Mouse (Mus musculus): ENCODE measurements around the gene Stard3.
A peak's percentile ranks its signal among the peaks of the same experiment; 100 is the strongest.

Gene Stard3

GRCm38 (mm10) chr11:98395041-98395440, 36.9 kb downstream of the Stard3 start:
- DNase-seq (ENCODE audit: low spot score in 2 of 2) = no peak

DNA sequence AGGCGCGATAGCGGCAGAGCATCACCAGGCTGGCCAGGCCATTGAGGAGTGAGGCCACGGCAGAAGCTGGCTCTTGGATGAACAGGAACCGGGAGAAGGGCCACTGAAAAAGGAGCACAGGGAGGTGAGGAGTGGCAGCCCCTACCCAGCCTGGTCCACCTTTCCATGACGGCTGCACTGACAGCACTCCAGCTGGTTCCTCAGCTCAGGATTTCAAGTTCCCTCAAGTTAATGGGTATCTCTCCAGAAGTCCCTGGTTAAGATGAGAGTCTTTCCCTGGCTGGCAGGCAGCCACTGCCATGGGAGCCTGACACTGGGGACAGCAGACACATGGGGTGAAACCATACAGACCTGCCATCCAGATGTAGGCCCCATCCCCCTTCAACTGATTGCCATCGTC, 39.8 kb downstream of the Stard3 start:
- DNase-seq (ENCODE audit: low spot score in 2 of 2) = no peak

- peak; percentile 90 for DNase-seq (ENCODE audit: low spot score in 2 of 2)
Measured at GRCm38 (mm10) chr11:98400161-98400726, 42.1 kb downstream of the Stard3 start, which contains the start of gene Pgap3. Gene Pgap3 (minus strand): TSS chr11:98400490.

DNA sequence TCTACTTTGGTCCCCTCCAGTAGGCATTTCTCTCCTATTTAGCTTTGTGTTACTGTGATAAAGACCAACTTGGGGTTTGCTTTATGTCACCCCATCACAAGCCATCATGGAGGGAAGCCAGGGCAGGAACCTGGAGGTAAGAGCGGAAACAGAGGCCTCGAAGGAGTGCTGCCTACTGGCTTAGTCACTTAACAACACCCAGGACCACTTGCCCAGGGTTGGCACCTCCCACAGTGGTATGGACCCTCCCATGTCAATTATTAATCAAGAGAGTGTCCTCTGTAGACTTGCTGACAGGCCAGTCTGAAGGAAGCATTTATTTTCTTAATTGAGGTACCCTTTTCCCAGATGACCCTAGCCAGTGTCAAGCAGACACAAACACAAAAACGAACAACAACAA, 42.6 kb downstream of the Stard3 start:
- DNase-seq (ENCODE audit: low spot score in 2 of 2) = no peak

GRCm38 (mm10) chr11:98406621-98407020, 48.5 kb downstream of the Stard3 start:
- no peak for DNase-seq (ENCODE audit: low spot score in 2 of 2)

GRCm38 (mm10) chr11:98408872-98409271, 50.7 kb downstream of the Stard3 start:
- no peak for DNase-seq (ENCODE audit: low spot score in 2 of 2)

DNA sequence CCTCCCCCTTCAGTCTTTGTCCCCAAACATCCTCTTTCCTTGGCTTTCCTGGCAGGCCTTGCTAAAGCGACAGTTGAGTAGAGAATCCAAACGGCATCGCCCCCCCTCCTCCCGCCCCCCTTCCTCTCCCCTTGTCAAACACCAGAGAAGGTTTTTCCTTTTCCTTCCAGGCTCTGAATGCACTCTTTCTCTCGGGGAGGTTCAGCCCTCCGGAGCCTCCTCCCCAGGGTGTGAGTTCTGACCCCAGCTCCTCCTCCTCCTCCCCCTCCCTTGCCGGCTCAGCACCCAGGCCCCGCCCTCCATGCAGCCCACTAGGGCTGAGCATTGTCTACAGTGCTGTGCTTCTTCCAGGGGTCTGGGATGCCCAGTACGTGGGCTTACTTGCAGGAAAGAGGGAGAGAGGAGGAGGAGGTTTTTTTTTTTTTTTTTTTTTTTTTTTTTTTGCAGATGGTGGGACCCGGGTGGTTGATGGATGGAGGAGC, 51.2 kb downstream of the Stard3 start:
- no peak for DNase-seq (ENCODE audit: low spot score in 2 of 2)

- no peak for DNase-seq (ENCODE audit: low spot score in 2 of 2)
Measured at GRCm38 (mm10) chr11:98412273-98412796, 54.2 kb downstream of the Stard3 start, which contains the start of gene Erbb2. Gene Erbb2 (plus strand): TSS chr11:98412470.

- DNase-seq (ENCODE audit: low spot score in 2 of 2) = no peak
Measured at GRCm38 (mm10) chr11:98412797-98413301, 54.7 kb downstream of the Stard3 start.

- no peak for DNase-seq (ENCODE audit: low spot score in 2 of 2)
Measured at GRCm38 (mm10) chr11:98413731-98414130, 55.6 kb downstream of the Stard3 start.

DNA sequence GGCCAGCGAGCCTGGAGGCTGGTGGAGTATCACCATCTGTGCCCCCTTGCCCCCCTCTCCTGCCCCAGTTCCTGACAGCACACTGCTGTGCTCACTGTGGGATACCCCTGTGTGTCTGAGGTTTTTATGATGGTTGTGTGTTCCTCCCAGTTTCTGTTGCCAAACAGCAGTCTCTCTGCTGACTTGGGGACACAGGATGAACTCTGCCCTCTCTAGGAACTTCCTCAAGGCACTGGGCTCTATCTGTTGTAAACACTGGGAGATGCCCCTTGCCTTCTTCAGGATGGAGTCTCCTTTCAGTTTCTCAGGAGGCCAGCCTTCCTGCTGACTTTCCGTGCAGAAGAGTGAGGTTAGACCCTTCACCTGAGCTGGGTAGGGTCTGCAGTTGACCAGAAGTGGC, 56.0 kb downstream of the Stard3 start:
- DNase-seq (ENCODE audit: low spot score in 2 of 2) = no peak

- DNase-seq (ENCODE audit: low spot score in 2 of 2) = no peak
Measured at GRCm38 (mm10) chr11:98417074-98417473, 58.9 kb downstream of the Stard3 start.

DNA sequence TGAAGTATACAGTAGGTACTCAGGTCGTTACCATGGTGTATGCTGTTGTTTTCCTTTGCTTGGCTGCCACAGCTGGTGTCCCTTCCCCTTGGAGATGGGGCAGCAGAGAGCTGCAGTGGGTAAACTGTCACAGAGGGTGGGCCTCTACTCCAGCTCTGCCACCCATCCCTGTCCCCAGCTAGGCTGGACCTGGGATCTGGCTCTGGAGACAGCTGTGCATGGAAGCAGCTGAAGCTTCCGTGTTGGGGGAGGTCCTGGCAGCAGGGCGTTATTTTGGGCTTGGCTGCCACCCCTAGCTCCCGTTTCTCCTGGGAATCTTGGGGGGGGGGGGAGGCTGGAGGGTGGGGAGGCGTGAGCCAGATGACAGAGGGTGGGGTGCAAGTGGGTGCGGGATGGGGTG, 60.1 kb downstream of the Stard3 start:
- no peak for DNase-seq (ENCODE audit: low spot score in 2 of 2)

DNA sequence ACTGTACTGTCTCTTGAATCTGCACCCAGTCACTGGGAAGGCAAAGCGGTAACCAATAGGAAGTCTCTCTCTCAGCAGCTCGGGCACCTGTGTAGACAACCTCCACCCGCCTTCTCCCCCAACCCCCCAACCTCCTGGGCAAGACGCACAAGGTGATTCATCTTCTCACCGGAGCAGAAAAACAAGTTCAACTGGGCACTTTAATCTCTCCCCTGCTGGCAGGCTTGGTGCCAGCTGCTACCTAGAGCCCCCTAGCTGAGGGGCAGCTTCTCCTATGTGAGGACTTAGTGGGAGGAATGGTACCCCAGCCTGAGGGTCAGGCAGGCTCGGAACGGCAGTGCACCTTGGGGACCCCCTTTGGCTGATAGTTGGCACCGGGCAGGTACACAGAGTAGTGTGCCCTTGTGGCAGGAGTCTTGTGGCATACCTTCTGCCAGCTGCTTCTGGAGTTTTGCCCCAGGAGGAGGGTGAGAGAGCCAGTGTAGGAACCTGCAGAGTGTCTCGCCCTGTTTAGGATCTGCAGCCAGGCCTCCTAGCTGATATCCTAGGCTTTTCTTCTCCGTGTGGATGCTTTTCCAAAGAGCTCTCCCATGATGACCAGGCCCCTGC, 60.9 kb downstream of the Stard3 start:
- no peak for DNase-seq (ENCODE audit: low spot score in 2 of 2)

DNA sequence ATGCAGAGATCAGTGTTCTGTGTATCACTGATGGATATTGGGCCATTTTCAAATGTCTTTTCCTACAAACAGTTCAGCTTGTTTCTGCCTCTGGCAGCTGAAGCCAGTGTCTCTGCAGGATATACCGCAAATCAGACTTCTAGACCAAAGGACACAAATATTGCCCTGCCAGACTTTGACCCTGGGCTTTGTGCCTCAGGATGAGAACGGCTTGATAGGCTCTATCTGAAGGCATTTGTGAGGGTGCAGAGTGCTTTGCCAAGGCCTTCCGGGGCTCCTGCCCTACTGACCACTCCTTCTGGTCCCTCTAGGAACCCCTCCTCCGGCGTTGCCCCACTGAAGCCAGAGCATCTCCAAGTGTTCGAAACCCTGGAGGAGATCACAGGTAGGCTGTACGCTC, 68.4 kb downstream of the Stard3 start:
- DNase-seq (ENCODE audit: low spot score in 2 of 2) = no peak

DNA sequence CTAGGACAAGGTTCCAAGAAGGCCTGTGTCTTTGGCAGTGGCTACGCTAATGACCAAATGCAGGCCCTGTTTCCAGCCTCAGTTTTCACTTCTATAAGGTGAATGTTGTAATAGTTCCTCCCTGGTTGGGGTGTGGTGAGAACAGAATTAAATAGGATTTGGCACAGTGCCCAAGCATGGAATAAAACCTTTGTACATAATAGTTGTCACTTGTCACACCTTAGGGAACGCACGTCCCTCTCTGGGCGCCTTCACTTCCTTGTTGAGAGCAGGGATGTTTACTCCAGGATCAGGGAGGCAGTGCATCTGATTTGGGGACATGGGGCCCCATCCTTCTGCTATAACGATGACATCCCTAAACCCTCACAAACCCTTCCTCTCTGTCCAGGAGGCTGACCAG, 70.3 kb downstream of the Stard3 start:
- no peak for DNase-seq (ENCODE audit: low spot score in 2 of 2)

Data from frontal cortex, postnatal 36 days (tissue).